Mouse (Mus musculus): Measurements from ENCODE around the gene Fev. TPM values are rescaled to one million over a fixed set of nuclear protein-coding genes. Genes with fewer than 3 reads are reported as not detected.

Gene Fev
- 0.46 and 1.1 TPM in 2 replicates for polyA plus RNA-seq (2012; rRNA removed)

GRCm38 (mm10) chr1:74885369-74886042 is at the start of gene Fev:
Gene Fev (minus strand): TSS chr1:74885419.
- no peak within 1 kb of the TSS for H3K4me3 ChIP-seq (replicated peaks; ENCODE audit: insufficient read depth, low read depth, low read length)
- TF ChIP-seq CTCF (IDR thresholded peaks at IDR 0.05; ENCODE audit: borderline replicate concordance, insufficient read depth, low read depth, low read length) (no peak), POLR2A (IDR thresholded peaks at IDR 0.05; ENCODE audit: borderline replicate concordance, insufficient read depth, low read length) (no peak)
- WGBS, result under 1% methylated on average over 43 of the region's 43 CpGs

DNA sequence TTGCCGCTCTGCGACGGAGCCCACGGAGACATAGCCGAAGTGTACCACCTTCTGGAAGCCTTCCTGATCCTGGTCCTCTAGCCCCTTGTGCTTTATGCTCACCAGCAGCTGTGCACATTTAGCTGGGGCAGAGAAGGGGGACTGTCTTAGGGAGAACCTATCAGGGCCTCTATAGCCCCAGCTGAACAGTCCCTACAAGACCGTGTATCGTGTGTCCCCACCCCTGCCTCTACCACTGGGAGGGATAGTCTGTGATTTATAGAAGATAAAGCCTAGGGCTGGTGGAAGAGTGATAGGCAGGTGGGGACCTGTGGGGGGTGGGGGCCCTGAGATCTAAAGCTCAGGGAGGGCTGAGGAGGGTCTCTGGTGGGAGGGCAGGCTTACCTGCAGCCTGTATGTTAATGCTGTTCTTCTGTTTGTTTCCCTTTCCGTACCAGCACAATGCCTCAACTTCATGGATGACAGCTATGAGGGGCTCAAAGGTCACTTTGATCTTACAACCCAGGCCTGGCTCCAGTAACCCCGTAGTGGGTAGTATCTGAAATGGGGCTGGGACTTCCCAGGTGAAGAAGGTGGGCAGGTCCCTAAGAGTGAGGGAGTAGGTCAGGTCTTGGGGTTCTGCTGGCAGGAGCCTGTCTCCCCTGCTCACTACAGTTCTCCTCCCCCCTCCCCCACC is 42.5 kb upstream of the Fev start:
- 86% methylated on average over 9 of the region's 9 CpGs for WGBS
- H3K4me3 ChIP-seq (replicated peaks; ENCODE audit: insufficient read depth, low read depth, low read length), result no peak overlapping the region
- no peak for DNase-seq

More at GRCm38 (mm10) chr1:74885369-74886042, at the start of gene Fev:
- Histone ChIP-seq H3K4me1 (ENCODE audit: control insufficient read depth, insufficient read depth, low read length) (peaks cover 5% of the 10 kb centered on the region; the same call in 1 of the 2 replicates), H3K27ac (ENCODE audit: insufficient read depth, low read length) (no peak within 1 kb of the TSS), H3K27me3 (ENCODE audit: control insufficient read depth, insufficient read depth, low read length) (peaks cover 11% of the 10 kb centered on the region; the same call in 1 of the 2 replicates)
- DNase-seq, result no peak

GRCm38 (mm10) chr1:74926721-74927120 is 41.5 kb upstream of the Fev start:
- no peaks in the 10 kb centered on the region for H3K4me1 ChIP-seq (ENCODE audit: control insufficient read depth, insufficient read depth, low read length)
- no peaks in the 10 kb centered on the region for H3K27me3 ChIP-seq (ENCODE audit: control insufficient read depth, insufficient read depth, low read length)
- no peak for TF ChIP-seq POLR2A (IDR thresholded peaks at IDR 0.05; ENCODE audit: borderline replicate concordance, insufficient read depth, low read length)
- TF ChIP-seq CTCF (IDR thresholded peaks at IDR 0.05; ENCODE audit: borderline replicate concordance, insufficient read depth, low read depth, low read length), result peak; percentile 82
- DNase-seq, result peak; percentile 29 to 44
- no peak overlapping the region for H3K27ac ChIP-seq (ENCODE audit: insufficient read depth, low read length)
- H3K4me3 ChIP-seq (replicated peaks; ENCODE audit: insufficient read depth, low read depth, low read length), result no peak overlapping the region
- 34% methylated on average over 6 of the region's 6 CpGs for WGBS

More for the DNA sequence above, 42.5 kb upstream of the Fev start:
- H3K27me3 ChIP-seq (ENCODE audit: control insufficient read depth, insufficient read depth, low read length), result no peaks in the 10 kb centered on the region
- no peak for TF ChIP-seq POLR2A (IDR thresholded peaks at IDR 0.05; ENCODE audit: borderline replicate concordance, insufficient read depth, low read length)
- no peak for TF ChIP-seq CTCF (IDR thresholded peaks at IDR 0.05; ENCODE audit: borderline replicate concordance, insufficient read depth, low read depth, low read length)
- no peak overlapping the region for H3K27ac ChIP-seq (ENCODE audit: insufficient read depth, low read length)
- no peaks in the 10 kb centered on the region for H3K4me1 ChIP-seq (ENCODE audit: control insufficient read depth, insufficient read depth, low read length)

GRCm38 (mm10) chr1:74924464-74924863 is 39.2 kb upstream of the Fev start:
- H3K27me3 ChIP-seq (ENCODE audit: control insufficient read depth, insufficient read depth, low read length), result no peaks in the 10 kb centered on the region
- no peak overlapping the region for H3K4me3 ChIP-seq (replicated peaks; ENCODE audit: insufficient read depth, low read depth, low read length)
- DNase-seq, result no peak
- H3K4me1 ChIP-seq (ENCODE audit: control insufficient read depth, insufficient read depth, low read length), result no peaks in the 10 kb centered on the region
- 56% methylated on average over 4 of the region's 4 CpGs for WGBS
- no peak for TF ChIP-seq POLR2A (IDR thresholded peaks at IDR 0.05; ENCODE audit: borderline replicate concordance, insufficient read depth, low read length)
- TF ChIP-seq CTCF (IDR thresholded peaks at IDR 0.05; ENCODE audit: borderline replicate concordance, insufficient read depth, low read depth, low read length), result no peak
- H3K27ac ChIP-seq (ENCODE audit: insufficient read depth, low read length), result no peak overlapping the region

DNA sequence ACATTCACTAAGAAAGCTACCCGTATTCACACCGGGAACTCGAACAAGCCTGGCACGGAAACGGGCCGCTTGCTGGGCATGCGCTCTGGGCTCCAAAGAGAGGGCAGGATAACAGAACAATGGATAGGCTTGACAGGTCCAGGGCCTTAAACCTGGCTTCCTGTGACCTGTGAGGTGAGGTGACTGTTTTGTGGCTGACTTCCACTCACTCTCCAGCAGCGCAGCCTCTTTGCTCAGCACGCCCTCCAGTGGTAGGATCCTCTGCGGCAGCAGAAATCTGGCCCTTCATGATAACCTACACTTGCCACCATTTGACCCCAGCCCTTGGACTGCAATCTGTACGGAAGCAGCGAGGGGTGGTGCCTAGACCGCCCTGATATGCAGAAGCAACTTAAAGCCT is 30.5 kb upstream of the Fev start:
- no peak for DNase-seq
- Histone ChIP-seq H3K4me3 (replicated peaks; ENCODE audit: insufficient read depth, low read depth, low read length) (no peak overlapping the region), H3K27ac (ENCODE audit: insufficient read depth, low read length) (no peak overlapping the region), H3K27me3 (ENCODE audit: control insufficient read depth, insufficient read depth, low read length) (no peaks in the 10 kb centered on the region), H3K4me1 (ENCODE audit: control insufficient read depth, insufficient read depth, low read length) (no peaks in the 10 kb centered on the region)
- TF ChIP-seq POLR2A (IDR thresholded peaks at IDR 0.05; ENCODE audit: borderline replicate concordance, insufficient read depth, low read length) (no peak), CTCF (IDR thresholded peaks at IDR 0.05; ENCODE audit: borderline replicate concordance, insufficient read depth, low read depth, low read length) (no peak; the same call in 1 of the 2 replicates)
- WGBS, result 19% methylated on average over 13 of the region's 13 CpGs

- TF ChIP-seq POLR2A (IDR thresholded peaks at IDR 0.05; ENCODE audit: borderline replicate concordance, insufficient read depth, low read length) (no peak), CTCF (IDR thresholded peaks at IDR 0.05; ENCODE audit: borderline replicate concordance, insufficient read depth, low read depth, low read length) (no peak)
- 21% methylated on average over 6 of the region's 6 CpGs for WGBS
- H3K27ac ChIP-seq (ENCODE audit: insufficient read depth, low read length), result no peak overlapping the region
- DNase-seq, result no peak
- no peaks in the 10 kb centered on the region for H3K4me1 ChIP-seq (ENCODE audit: control insufficient read depth, insufficient read depth, low read length)
- no peak overlapping the region for H3K4me3 ChIP-seq (replicated peaks; ENCODE audit: insufficient read depth, low read depth, low read length)
- H3K27me3 ChIP-seq (ENCODE audit: control insufficient read depth, insufficient read depth, low read length), result no peaks in the 10 kb centered on the region; the same call in 1 of the 2 replicates
These were observed 17.0 kb upstream of the Fev start for GRCm38 (mm10) chr1:74902191-74902590.

GRCm38 (mm10) chr1:74901686-74902085 is 16.5 kb upstream of the Fev start:
- no peak overlapping the region for H3K27ac ChIP-seq (ENCODE audit: insufficient read depth, low read length)
- TF ChIP-seq CTCF (IDR thresholded peaks at IDR 0.05; ENCODE audit: borderline replicate concordance, insufficient read depth, low read depth, low read length) (peak; percentile 27; the same call in 1 of the 2 replicates), POLR2A (IDR thresholded peaks at IDR 0.05; ENCODE audit: borderline replicate concordance, insufficient read depth, low read length) (no peak)
- peak; percentile 46 to 60 for DNase-seq
- no peaks in the 10 kb centered on the region; the same call in 1 of the 2 replicates for H3K27me3 ChIP-seq (ENCODE audit: control insufficient read depth, insufficient read depth, low read length)
- no peaks in the 10 kb centered on the region for H3K4me1 ChIP-seq (ENCODE audit: control insufficient read depth, insufficient read depth, low read length)
- 2% methylated on average over 3 of the region's 3 CpGs for WGBS
- H3K4me3 ChIP-seq (replicated peaks; ENCODE audit: insufficient read depth, low read depth, low read length), result no peak overlapping the region

All from cerebellum, adult 2 months (tissue).